Comparison of ENCODE assay signal across 7 mouse cellular contexts in the genomic region with DNA sequence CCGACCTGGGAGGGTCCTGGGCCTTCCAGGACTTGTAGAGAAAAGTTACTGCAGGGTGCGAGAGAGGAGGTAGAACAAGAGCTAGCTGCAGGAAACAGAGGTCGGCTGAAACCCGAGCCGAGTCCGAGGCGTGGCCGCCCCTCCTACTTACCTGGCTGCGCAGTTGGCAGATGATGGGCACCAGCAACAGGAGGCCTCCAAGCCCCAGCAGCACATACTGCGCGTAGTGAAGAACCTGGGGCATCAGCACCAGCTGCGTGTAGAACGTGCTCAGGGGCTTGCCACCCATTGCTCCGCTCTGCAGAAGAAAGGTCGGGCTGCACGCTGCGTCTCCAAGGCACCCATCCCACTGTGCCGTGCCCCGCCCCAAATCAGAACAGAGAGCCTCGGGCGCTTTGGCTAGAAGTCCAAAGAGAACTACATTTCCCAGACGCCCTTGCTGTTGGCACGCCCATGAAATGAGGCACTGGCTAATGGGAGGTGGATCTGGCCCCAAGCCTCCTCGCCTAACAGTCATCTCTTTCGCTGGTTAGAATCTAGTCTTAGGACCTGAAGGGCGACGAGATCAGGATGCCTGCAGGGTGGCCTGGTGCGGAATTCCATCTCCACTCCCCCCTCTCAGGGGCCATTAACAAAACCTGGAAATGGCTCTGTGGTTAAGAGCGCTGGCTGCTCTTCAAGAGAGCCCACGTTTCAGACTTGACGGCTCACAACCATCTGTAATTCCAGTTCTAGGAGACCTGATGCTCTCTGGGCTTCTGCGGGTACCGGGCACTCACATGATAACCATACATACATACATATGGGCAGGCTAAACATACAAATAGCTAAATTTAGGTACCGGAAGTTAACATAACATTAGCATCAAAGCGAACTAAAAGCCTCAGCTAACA. TPM values are rescaled to one million over a fixed set of nuclear protein-coding genes. Genes with fewer than 3 reads are reported as not detected.
DNase-seq lines count a peak whose midpoint lies in the region; ATAC-seq and TF ChIP-seq lines count a peak whose summit lies in the region.

No protein-coding gene starts in this region.

- no peak for TF ChIP-seq POLR2A in ES-Bruce4 (IDR thresholded peaks at IDR 0.05; ENCODE audit: insufficient read depth, low read length)

- 0 out of 2 replicates have a peak, but pooled peaks have one; percentile 23 for TF ChIP-seq EP300 in ES-Bruce4 (IDR thresholded peaks at IDR 0.05; ENCODE audit: insufficient read depth, low read depth, low read length)

- no peak overlapping the region for H3K9ac ChIP-seq in ES-Bruce4 (ENCODE audit: low read depth, poor library complexity, severe bottlenecking)
- peak overlapping the region; percentile 48 for H3K9ac ChIP-seq in forebrain, embryonic 13.5 days
- no peak overlapping the region for H3K9ac ChIP-seq in intestine, embryonic 14.5 days (ENCODE audit: low read length)
- H3K9ac ChIP-seq in limb, embryonic 11.5 days (ENCODE audit: low read length): peak overlapping the region; percentile 41

- no peak for TF ChIP-seq CTCF in ES-Bruce4 (IDR thresholded peaks at IDR 0.05; ENCODE audit: low read depth, low read length)

- no peak overlapping the region for H3K27ac ChIP-seq in ES-Bruce4 (ENCODE audit: insufficient read depth, low read length)
- no peak overlapping the region; the same call in 1 of the 2 replicates for H3K27ac ChIP-seq in forebrain, embryonic 13.5 days
- H3K27ac ChIP-seq in intestine, embryonic 14.5 days (ENCODE audit: low read depth): no peak overlapping the region
- no peak overlapping the region for H3K27ac ChIP-seq in limb, embryonic 11.5 days (replicated peaks; ENCODE audit: low read depth, low read length)

- peaks cover 6% of the 10 kb centered on the region for H3K4me1 ChIP-seq in ES-Bruce4 (ENCODE audit: control insufficient read depth, insufficient read depth, low read length)
- H3K4me1 ChIP-seq in forebrain, embryonic 13.5 days: peaks cover 18% of the 10 kb centered on the region
- H3K4me1 ChIP-seq in intestine, embryonic 14.5 days (replicated peaks; ENCODE audit: control insufficient read depth, insufficient read depth, low read length): no peaks in the 10 kb centered on the region; the same call in 1 of the 2 replicates
- H3K4me1 ChIP-seq in limb, embryonic 11.5 days (ENCODE audit: control insufficient read depth, insufficient read depth, low read length): peaks cover 11% of the 10 kb centered on the region

- H3K4me3 ChIP-seq in ES-Bruce4 (ENCODE audit: low read depth, low read length): peak overlapping the region; percentile 49
- H3K4me3 ChIP-seq in forebrain, embryonic 13.5 days: peak overlapping the region; percentile 37
- H3K4me3 ChIP-seq in intestine, embryonic 14.5 days (ENCODE audit: low read depth, low read length): peak overlapping the region; percentile 31
- H3K4me3 ChIP-seq in limb, embryonic 11.5 days (ENCODE audit: low read depth, low read length): peak overlapping the region; percentile 36

- no peaks in the 10 kb centered on the region for H3K36me3 ChIP-seq in ES-Bruce4 (ENCODE audit: control insufficient read depth, insufficient read depth, low read length, poor library complexity, severe bottlenecking)
- H3K36me3 ChIP-seq in forebrain, embryonic 13.5 days (ENCODE audit: poor library complexity, severe bottlenecking): peaks cover 8% of the 10 kb centered on the region; the same call in 1 of the 2 replicates
- H3K36me3 ChIP-seq in intestine, embryonic 14.5 days (ENCODE audit: control insufficient read depth, insufficient read depth, low read length): peaks cover 10% of the 10 kb centered on the region
- peaks cover 3% of the 10 kb centered on the region for H3K36me3 ChIP-seq in limb, embryonic 11.5 days (ENCODE audit: control insufficient read depth, insufficient read depth, low read length)

- H3K4me2 ChIP-seq in forebrain, embryonic 13.5 days: peak overlapping the region; percentile 65
- peak overlapping the region; percentile 47 for H3K4me2 ChIP-seq in intestine, embryonic 14.5 days (ENCODE audit: low read length)
- H3K4me2 ChIP-seq in limb, embryonic 11.5 days (ENCODE audit: low read depth, severe bottlenecking): peak overlapping the region; percentile 76

- H3K27me3 ChIP-seq in ES-Bruce4 (ENCODE audit: control insufficient read depth, insufficient read depth, low read length, poor library complexity, severe bottlenecking): no peaks in the 10 kb centered on the region
- H3K27me3 ChIP-seq in forebrain, embryonic 13.5 days: no peaks in the 10 kb centered on the region
- no peaks in the 10 kb centered on the region for H3K27me3 ChIP-seq in intestine, embryonic 14.5 days (replicated peaks; ENCODE audit: control insufficient read depth, insufficient read depth, low read length)
- no peaks in the 10 kb centered on the region for H3K27me3 ChIP-seq in limb, embryonic 11.5 days (ENCODE audit: control insufficient read depth, insufficient read depth, low read length)

- 15% methylated on average over 35 of the region's 35 CpGs for WGBS in forebrain, embryonic 13.5 days
- 17% methylated on average over 35 of the region's 35 CpGs for WGBS in intestine, embryonic 14.5 days
- 11% methylated on average over 35 of the region's 35 CpGs for WGBS in limb, embryonic 11.5 days

- peak; percentile 97 for DNase-seq in ZHBTc4 (ENCODE audit: low read depth, low spot score)
- peak; percentile 86 for DNase-seq in intestine, embryonic 14.5 days (ENCODE audit: low spot score)
- DNase-seq in limb, embryonic 11.5 days (ENCODE audit: low spot score): peak; percentile 86
- peak; percentile 66 for DNase-seq in neural tube, embryonic 10.5 days (ENCODE audit: extremely low spot score, low spot score)
- no peak for DNase-seq in thymus, postnatal 14 days

- H3K9me3 ChIP-seq in ES-Bruce4 (replicated peaks; ENCODE audit: control insufficient read depth, insufficient read depth, low read length, poor library complexity, severe bottlenecking): no peaks in the 10 kb centered on the region
- H3K9me3 ChIP-seq in forebrain, embryonic 13.5 days (replicated peaks): no peaks in the 10 kb centered on the region
- H3K9me3 ChIP-seq in intestine, embryonic 14.5 days (ENCODE audit: control insufficient read depth, low read length): no peaks in the 10 kb centered on the region
- H3K9me3 ChIP-seq in limb, embryonic 11.5 days (ENCODE audit: control insufficient read depth, low read length): no peaks in the 10 kb centered on the region

- ATAC-seq in forebrain, embryonic 13.5 days: peak; percentile 89
- peak; percentile 77 for ATAC-seq in intestine, embryonic 14.5 days (replicated peaks; ENCODE audit: low FRiP score, low TSS enrichment, low read depth)
- peak; percentile 75 for ATAC-seq in limb, embryonic 11.5 days (ENCODE audit: insufficient number of reproducible peaks, low FRiP score, low TSS enrichment, low read depth)

RNA-seq across cellular contexts. Expression of gene Scarb1, which starts 56.9 kb away (rescaled TPM):
- 59.6 and 63.9 TPM in 2 replicates for polyA plus RNA-seq in ES-Bruce4 (2011; ENCODE audit: insufficient read depth, insufficient read length, low read depth, missing spikeins)
- polyA plus RNA-seq in forebrain, embryonic 13.5 days (2015; fragmentation: Nextera tagmentation; extraction: Ambion mirVana): 26.4 and 29.8 TPM in 2 replicates
- polyA plus RNA-seq in intestine, embryonic 14.5 days (2014; fragmentation: Nextera tagmentation; extraction: Ambion mirVana): 47.6 and 50.8 TPM in 2 replicates
- polyA plus RNA-seq in limb, embryonic 11.5 days (2014; fragmentation: Nextera tagmentation; extraction: Ambion mirVana): 27.7 and 30.3 TPM in 2 replicates

Comparison
In these comparisons a context has a peak if more than half of its experiments do, and no peak if none do; other contexts are left out.
1. H3K9ac ChIP-seq: peak in forebrain, embryonic 13.5 days (single experiment) and limb, embryonic 11.5 days (single experiment); none in ES-Bruce4 (single experiment) and intestine, embryonic 14.5 days (single experiment).
2. Peak in every context shown above with its lines, with median percentiles within 50 percentile points of each other: H3K4me3 ChIP-seq, ATAC-seq and H3K4me2 ChIP-seq.